Mouse (Mus musculus) E14TG2a.4 (cell line): ENCODE measurements around the gene 9130213A22Rik.

Source experiments
- H3K27me3 ChIP-seq: 2 replicates; pipeline ENCODE4 v1.6.1; 2014; ENCODE audit warnings: low read length, control low read depth; ENCODE audit not compliant: insufficient read depth
- H3K36me3 ChIP-seq: 2 replicates; pipeline ENCODE4 v1.6.1; 2014; ENCODE audit warnings: low read length, control low read depth; ENCODE audit not compliant: insufficient read depth
- H3K4me1 ChIP-seq: replicated peaks from 2 replicates; pipeline ENCODE4 v1.6.1; 2014; ENCODE audit warnings: low read depth, low read length, control low read depth
- H3K4me3 ChIP-seq: replicated peaks from 2 replicates; pipeline ENCODE4 v1.5.1; 2014; ENCODE audit warnings: mild to moderate bottlenecking, low read length
- H3K9me3 ChIP-seq: 2 replicates; pipeline ENCODE4 v1.6.1; 2014; ENCODE audit warnings: low read length, control low read depth
- CTCF ChIP-seq: conservative IDR thresholded peaks from 2 replicates; pipeline ENCODE4 v1.5.1; 2014; ENCODE audit warnings: low read length
- NANOG ChIP-seq: IDR thresholded peaks from 2 replicates; pipeline ENCODE4 v1.6.1; 2014; ENCODE audit warnings: borderline replicate concordance, low read length, mixed read lengths
- POU5F1 ChIP-seq: IDR thresholded peaks from 2 replicates; pipeline ENCODE4 v1.6.1; 2014; ENCODE audit warnings: low read length, borderline replicate concordance

The 9130213A22Rik gene

DNA sequence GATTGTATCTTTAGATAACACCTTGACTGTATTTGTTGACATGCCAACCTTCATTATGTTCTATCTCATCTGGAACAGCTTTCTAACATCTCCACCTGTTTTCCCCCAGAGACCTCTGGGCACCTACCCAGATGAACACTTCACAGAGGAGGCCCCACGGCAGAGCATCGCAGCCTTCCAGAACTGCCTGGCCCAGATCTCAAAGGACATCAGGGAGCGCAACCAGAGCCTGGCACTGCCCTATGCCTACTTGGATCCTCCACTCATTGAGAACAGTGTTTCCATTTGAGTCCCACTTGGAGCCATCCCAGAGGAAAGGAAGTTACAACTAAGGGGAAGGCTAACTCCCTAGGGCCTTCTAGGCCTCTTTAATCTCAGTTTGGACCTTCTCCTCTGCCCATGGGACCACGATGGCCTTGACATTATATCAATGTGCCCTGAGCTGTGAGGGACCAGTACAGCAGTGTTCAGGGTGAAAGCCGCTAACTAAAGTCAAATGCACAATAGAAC, 26.1 kb upstream of the 9130213A22Rik start:
- no peak for TF ChIP-seq POU5F1
- TF ChIP-seq NANOG = no peak
- TF ChIP-seq CTCF = no peak
- Histone ChIP-seq H3K27me3 (peaks cover 24% of the 10 kb centered on the region), H3K36me3 (no peaks in the 10 kb centered on the region), H3K4me1 (peaks cover 11% of the 10 kb centered on the region), H3K4me3 (no peak overlapping the region), H3K9me3 (no peaks in the 10 kb centered on the region)

DNA sequence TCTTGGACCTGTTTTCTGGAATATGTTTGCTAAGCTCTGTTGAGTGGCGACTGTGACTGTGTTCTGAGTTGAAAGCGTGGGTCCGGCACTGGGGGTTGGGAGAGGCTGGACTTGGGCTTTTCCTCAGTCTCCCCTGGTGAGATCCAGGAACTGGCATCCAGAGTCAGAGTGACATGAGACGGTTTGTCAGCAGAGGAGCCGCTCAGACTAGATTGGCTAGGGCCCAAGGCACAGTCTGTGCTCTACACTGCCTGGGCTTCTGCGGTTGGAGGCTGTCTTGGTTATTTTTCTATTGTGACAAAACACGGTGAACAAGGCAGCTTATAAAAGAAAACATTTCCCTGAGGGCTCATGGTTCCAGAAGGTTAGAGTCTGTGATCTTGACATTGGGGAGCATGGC, 25.2 kb upstream of the 9130213A22Rik start:
- Histone ChIP-seq H3K4me3 (no peak overlapping the region), H3K27me3 (peaks cover 23% of the 10 kb centered on the region), H3K4me1 (peaks cover 13% of the 10 kb centered on the region), H3K36me3 (no peaks in the 10 kb centered on the region), H3K9me3 (no peaks in the 10 kb centered on the region)
- TF ChIP-seq NANOG (no peak), POU5F1 (no peak), CTCF (no peak)

DNA sequence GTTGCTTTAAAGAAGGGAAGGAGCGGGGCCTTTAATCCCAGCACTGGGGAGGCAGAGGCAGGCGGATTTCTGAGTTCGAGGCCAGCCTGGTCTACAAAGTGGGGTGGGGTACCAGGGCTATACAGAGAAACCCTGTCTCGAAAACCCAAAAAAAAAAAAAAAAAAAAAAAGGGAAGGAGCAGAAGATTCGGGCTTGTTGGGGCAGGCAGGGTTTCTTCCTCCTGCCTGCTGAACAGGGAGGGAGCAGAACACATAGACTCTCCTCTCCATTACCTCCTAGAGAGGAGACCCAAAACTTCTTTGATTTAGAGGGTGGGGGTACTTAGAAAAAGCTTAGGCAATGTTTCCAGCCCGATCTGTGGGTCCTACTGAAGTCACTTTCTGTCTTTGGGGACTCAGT, 13.0 kb upstream of the 9130213A22Rik start:
- H3K9me3 ChIP-seq = no peaks in the 10 kb centered on the region
- TF ChIP-seq POU5F1 = no peak
- no peak for TF ChIP-seq CTCF
- no peak for TF ChIP-seq NANOG
- peaks cover 46% of the 10 kb centered on the region for H3K4me1 ChIP-seq
- no peaks in the 10 kb centered on the region for H3K36me3 ChIP-seq
- peaks cover 12% of the 10 kb centered on the region for H3K27me3 ChIP-seq
- H3K4me3 ChIP-seq = peak overlapping the region; percentile 77; the same call in 1 of the 2 replicates

DNA sequence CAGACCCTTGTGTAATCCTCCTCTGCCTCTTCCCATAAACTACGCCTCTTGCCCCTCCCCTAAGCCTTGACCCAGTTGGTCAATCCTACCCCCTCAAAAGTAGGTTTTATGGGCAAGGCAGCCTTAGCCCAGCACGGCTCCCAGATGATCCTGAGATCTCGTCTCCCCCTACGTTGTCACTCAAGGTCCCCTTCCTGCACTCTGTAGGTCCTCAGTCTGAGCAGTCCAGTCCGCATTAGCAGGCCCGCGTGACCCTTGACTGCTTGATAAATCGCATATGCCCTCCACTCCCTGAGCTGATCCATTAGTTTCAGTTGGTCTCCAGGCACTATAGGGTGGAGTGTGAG, 12.2 kb upstream of the 9130213A22Rik start:
- no peaks in the 10 kb centered on the region for H3K9me3 ChIP-seq
- no peaks in the 10 kb centered on the region for H3K36me3 ChIP-seq
- H3K4me3 ChIP-seq = peak overlapping the region; percentile 77
- peaks cover 12% of the 10 kb centered on the region for H3K27me3 ChIP-seq
- peaks cover 54% of the 10 kb centered on the region for H3K4me1 ChIP-seq
- TF ChIP-seq CTCF (no peak), NANOG (no peak), POU5F1 (no peak)

DNA sequence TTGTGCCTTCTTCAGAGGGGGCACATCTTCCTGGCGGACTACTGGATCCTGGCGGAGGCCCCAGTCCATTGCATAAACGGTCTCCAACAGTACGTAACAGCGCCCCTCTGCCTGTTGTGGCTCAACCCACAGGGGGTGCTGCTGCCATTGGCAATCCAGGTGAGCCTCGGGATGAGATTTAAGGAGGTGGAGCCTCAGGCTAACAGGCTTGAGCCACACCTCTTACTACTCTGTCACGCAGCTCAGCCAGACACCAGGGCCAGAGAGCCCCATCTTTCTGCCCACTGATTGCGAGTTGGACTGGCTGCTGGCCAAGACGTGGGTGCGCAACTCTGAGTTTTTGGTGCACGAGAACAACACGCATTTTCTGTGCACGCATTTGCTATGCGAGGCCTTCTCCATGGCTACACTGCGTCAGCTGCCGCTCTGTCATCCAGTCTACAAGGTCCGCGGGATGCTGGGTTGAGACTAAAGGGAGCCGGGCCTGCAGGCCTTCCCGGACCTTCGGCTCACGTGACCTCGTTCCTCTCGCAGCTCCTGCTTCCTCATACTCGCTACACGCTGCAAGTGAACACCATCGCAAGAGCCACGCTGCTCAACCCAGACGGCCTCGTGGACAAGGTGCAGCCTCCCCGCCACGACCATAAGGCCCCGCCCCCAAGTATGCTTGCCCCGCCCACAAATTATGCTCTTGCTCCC, 11.7 kb upstream of the 9130213A22Rik start:
- TF ChIP-seq POU5F1 = no peak
- peak; percentile 38; the same call in 1 of the 2 replicates for TF ChIP-seq CTCF
- no peak for TF ChIP-seq NANOG
- Histone ChIP-seq H3K4me3 (peak overlapping the region; percentile 77), H3K4me1 (peaks cover 54% of the 10 kb centered on the region), H3K27me3 (peaks cover 12% of the 10 kb centered on the region), H3K9me3 (no peaks in the 10 kb centered on the region), H3K36me3 (no peaks in the 10 kb centered on the region)

DNA sequence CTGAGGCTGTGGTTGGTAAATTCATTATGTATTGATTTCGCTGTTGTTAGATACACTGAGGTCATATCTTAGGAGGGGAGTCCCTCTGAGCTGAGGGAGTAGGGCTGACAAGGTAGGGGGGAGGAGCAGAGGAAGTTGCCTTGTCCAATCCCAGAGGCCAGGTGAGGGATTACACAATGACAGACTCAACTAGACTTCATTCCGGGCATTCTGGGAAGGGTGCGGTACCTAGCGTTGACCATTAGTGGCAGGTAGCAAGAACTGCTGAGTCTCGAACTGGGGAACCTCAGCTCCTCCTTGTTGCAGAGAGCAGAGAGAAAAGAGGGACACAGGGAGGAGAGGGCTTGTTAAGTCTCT, 11.2 kb upstream of the 9130213A22Rik start:
- peak overlapping the region; percentile 77 for H3K4me3 ChIP-seq
- no peaks in the 10 kb centered on the region for H3K36me3 ChIP-seq
- TF ChIP-seq CTCF (no peak), NANOG (no peak), POU5F1 (no peak)
- H3K4me1 ChIP-seq = peaks cover 54% of the 10 kb centered on the region
- peaks cover 12% of the 10 kb centered on the region for H3K27me3 ChIP-seq
- H3K9me3 ChIP-seq = no peaks in the 10 kb centered on the region

DNA sequence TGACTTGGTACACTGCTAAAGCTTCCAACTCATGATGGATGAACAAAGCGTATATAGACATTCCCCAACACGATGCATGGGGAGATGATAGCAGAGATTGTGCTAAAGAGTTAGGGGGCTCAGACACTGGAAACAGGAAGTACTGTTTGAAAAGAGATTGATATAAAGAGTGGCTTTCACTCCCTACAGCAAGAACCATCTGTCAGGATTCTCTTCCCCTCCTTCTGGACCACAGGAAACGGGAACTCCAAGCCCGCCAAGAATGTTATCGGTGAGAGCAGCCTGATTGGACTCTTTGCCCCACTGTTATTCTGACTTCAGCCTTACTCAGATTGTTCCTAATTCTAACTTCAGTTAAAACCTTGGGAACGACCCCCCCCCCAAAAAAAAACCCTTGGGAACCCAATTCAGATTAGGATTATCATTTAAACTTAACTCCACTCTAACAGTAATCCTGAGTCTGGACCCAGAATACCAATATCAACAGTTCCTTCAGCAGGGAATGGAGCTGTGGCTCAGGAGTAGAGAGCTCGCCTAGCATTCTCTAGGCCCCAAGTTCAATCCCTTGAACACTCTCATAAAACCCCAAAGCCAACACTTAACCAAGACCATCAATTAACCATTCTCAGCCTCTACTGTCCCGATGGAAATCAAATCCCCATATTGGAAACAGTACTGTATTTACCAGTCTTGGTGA, 6.2 kb upstream of the 9130213A22Rik start:
- peaks cover 27% of the 10 kb centered on the region for H3K27me3 ChIP-seq
- TF ChIP-seq NANOG (no peak), POU5F1 (no peak), CTCF (no peak)

DNA sequence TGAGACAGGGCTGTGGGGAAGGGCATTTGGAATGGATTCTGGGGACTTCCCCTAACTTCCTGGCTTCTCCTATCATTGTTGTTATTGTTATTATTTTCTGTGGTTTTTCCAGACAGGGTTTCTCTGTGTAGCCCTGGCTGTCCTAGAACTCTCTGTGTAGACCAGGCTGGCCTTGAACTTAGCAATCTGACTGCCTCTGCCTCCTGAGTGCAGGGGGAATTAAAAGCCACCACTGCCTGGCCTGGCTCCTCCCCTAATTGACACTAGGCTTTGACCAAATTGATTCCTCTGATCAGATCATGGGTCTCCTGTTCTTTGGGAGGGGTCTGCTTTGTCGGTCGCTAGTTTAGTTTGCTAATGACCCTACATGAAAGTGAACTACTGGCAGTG, 4.3 kb upstream of the 9130213A22Rik start:
- TF ChIP-seq NANOG (no peak), POU5F1 (no peak), CTCF (no peak)

More for the DNA sequence above, 6.2 kb upstream of the 9130213A22Rik start:
- no peaks in the 10 kb centered on the region for H3K9me3 ChIP-seq
- peaks cover 54% of the 10 kb centered on the region for H3K4me1 ChIP-seq
- H3K4me3 ChIP-seq = no peak overlapping the region
- H3K36me3 ChIP-seq = no peaks in the 10 kb centered on the region

More for the DNA sequence above, 4.3 kb upstream of the 9130213A22Rik start:
- Histone ChIP-seq H3K4me3 (0 out of 2 replicates have a peak overlapping the region, but pooled peaks have one; percentile 95), H3K9me3 (no peaks in the 10 kb centered on the region), H3K4me1 (peaks cover 45% of the 10 kb centered on the region), H3K36me3 (no peaks in the 10 kb centered on the region), H3K27me3 (peaks cover 26% of the 10 kb centered on the region)
